Mouse (Mus musculus): Measurements from ENCODE around the gene Prkd1.

- TF ChIP-seq CTCF (IDR thresholded peaks at IDR 0.05; ENCODE audit: insufficient read depth, low read depth, low read length) (no peak), POLR2A (IDR thresholded peaks at IDR 0.05; ENCODE audit: insufficient read depth, low read depth, low read length) (no peak)
These were observed 102.5 kb downstream of the Prkd1 start for GRCm38 (mm10) chr12:50546394-50546793.

Measured in olfactory bulb, adult 2 months (tissue).